Mouse (Mus musculus): ENCODE measurements at regions not wholly inside any gene's neighbourhood (a gene's known extent, or its start where the extent isn't known, plus 50 kb on each side); places are given as distances from the start of the nearest gene placed in this dataset.

DNA sequence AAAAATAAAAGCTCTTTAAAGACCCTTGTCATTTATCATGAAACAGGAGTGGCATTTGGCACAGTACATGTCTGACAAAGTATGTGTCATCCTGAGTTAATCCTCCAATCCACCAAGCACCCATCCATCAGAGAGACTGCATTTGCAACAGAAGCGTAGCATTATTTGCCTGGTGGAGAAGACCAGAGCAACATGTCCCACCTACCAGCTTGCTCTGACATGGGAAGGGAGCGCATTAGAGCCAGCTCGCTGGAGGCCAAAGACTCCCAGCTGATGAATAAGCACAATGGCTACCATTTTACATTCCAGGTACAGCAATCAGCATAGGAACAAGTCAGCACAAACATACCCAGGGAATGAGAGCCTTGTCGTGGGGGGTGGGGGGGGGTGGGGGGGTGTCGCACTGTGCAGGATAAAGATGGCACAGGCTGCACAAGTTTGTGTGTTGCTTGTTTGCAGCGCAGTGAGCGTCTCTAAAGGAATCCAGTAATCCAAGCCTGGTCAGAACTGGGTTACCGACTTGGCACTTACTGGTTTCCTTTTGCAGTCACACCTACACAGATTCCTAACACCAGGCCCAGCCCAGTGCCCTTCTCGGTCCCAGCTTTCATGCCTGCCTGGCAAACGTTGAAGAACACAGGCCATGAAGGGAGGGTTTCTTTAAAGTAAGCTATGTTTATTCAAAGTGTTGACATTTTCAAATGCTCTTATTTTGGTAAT is 507.8 kb upstream of the Atp11b start:
- no peak for TF ChIP-seq CTCF (IDR thresholded peaks at IDR 0.05; ENCODE audit: insufficient read depth, low read depth, low read length)
- no peak for TF ChIP-seq POLR2A (IDR thresholded peaks at IDR 0.05; ENCODE audit: insufficient read depth, low read depth, low read length)
